In the genomic region with DNA sequence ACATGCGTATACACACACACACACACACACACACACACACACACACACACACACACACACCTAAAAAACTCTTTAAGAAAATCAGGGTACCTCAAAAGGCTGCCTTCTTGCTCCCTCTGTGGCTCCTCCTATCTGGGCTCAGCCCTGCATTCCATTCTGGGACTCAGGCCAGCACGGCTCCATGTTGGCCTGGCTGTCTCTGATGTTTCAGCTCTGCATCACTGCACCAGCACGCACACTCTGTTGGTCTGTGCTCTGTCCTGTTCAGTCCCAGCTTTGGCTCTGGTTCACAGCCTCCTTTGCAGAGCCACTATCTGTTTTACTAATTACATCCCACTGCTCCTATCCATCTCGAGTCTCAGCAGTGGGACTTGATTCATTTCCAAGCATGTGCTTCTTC, we compare ENCODE assay signal across 8 mouse cellular contexts.
DNase-seq lines count a peak whose midpoint lies in the region; ATAC-seq and TF ChIP-seq lines count a peak whose summit lies in the region.

No protein-coding gene starts in this region.

- ATAC-seq in midbrain, embryonic 14.5 days (ENCODE audit: low FRiP score, low TSS enrichment): 0 out of 2 replicates have a peak, but pooled peaks have one; percentile 46
- peak; percentile 52 for ATAC-seq in lung, postnatal 0 days

- intact Hi-C loops in heart, postnatal 10 days (cut with DNase I): no loop called here

- 58% methylated on average over 4 of the region's 4 CpGs for WGBS in midbrain, embryonic 14.5 days
- 70% methylated on average over 4 of the region's 4 CpGs for WGBS in midbrain, embryonic 10.5 days
- WGBS in lung, postnatal 0 days: 38% methylated on average over 4 of the region's 4 CpGs

- H3K27ac ChIP-seq in midbrain, embryonic 14.5 days (replicated peaks; ENCODE audit: low read depth, low read length): no peak overlapping the region
- no peak overlapping the region for H3K27ac ChIP-seq in midbrain, embryonic 10.5 days (replicated peaks)
- no peak overlapping the region for H3K27ac ChIP-seq in lung, postnatal 0 days (ENCODE audit: low read length)

- no peaks in the 10 kb centered on the region for H3K27me3 ChIP-seq in midbrain, embryonic 14.5 days (ENCODE audit: control insufficient read depth, insufficient read depth, low read length)
- no peaks in the 10 kb centered on the region for H3K27me3 ChIP-seq in midbrain, embryonic 10.5 days (ENCODE audit: low read depth, poor library complexity, severe bottlenecking)
- H3K27me3 ChIP-seq in lung, postnatal 0 days (replicated peaks; ENCODE audit: insufficient read depth, low read length): no peaks in the 10 kb centered on the region

- H3K9ac ChIP-seq in midbrain, embryonic 14.5 days (replicated peaks; ENCODE audit: low read length): no peak overlapping the region
- no peak overlapping the region for H3K9ac ChIP-seq in lung, postnatal 0 days (replicated peaks; ENCODE audit: low read depth)

- TF ChIP-seq CTCF in lung, postnatal 0 days (IDR thresholded peaks at IDR 0.05): no peak

- H3K36me3 ChIP-seq in midbrain, embryonic 14.5 days (ENCODE audit: control insufficient read depth, insufficient read depth, low read length): no peaks in the 10 kb centered on the region
- H3K36me3 ChIP-seq in midbrain, embryonic 10.5 days: no peaks in the 10 kb centered on the region
- H3K36me3 ChIP-seq in lung, postnatal 0 days (ENCODE audit: insufficient read depth, low read length): no peaks in the 10 kb centered on the region

- no peak overlapping the region for H3K4me2 ChIP-seq in midbrain, embryonic 14.5 days (ENCODE audit: low read length)
- H3K4me2 ChIP-seq in lung, postnatal 0 days (replicated peaks; ENCODE audit: low read depth, low read length): no peak overlapping the region

- H3K4me3 ChIP-seq in midbrain, embryonic 14.5 days (replicated peaks; ENCODE audit: low read depth, low read length): no peak overlapping the region
- no peak overlapping the region for H3K4me3 ChIP-seq in midbrain, embryonic 10.5 days
- no peak overlapping the region for H3K4me3 ChIP-seq in lung, postnatal 0 days (ENCODE audit: low read depth, low read length)

- H3K9me3 ChIP-seq in midbrain, embryonic 14.5 days (ENCODE audit: control insufficient read depth, low read length): no peaks in the 10 kb centered on the region
- no peaks in the 10 kb centered on the region for H3K9me3 ChIP-seq in midbrain, embryonic 10.5 days (replicated peaks)
- H3K9me3 ChIP-seq in lung, postnatal 0 days (ENCODE audit: low read length): no peaks in the 10 kb centered on the region

- peak; percentile 70 for DNase-seq in adrenal gland, postnatal 10 days
- DNase-seq in adrenal gland, adult 18-20 months (ENCODE audit: low spot score in 2 of 2): no peak
- DNase-seq in midbrain, embryonic 14.5 days: peak; percentile 63
- no peak for DNase-seq in midbrain, embryonic 10.5 days (ENCODE audit: low spot score)
- peak; percentile 70 to 75 for DNase-seq in heart, postnatal 10 days
- peak; percentile 32 for DNase-seq in lung, postnatal 0 days (ENCODE audit: low spot score)
- no peak for DNase-seq in thymus, postnatal 25 days
- no peak for DNase-seq in thymus, postnatal 4 days

- TF ChIP-seq EP300 in lung, postnatal 0 days (IDR thresholded peaks at IDR 0.05): no peak

- H3K4me1 ChIP-seq in midbrain, embryonic 14.5 days (ENCODE audit: control insufficient read depth, insufficient read depth, low read length): no peaks in the 10 kb centered on the region
- no peaks in the 10 kb centered on the region for H3K4me1 ChIP-seq in midbrain, embryonic 10.5 days
- H3K4me1 ChIP-seq in lung, postnatal 0 days (ENCODE audit: insufficient read depth, low read depth, low read length): no peaks in the 10 kb centered on the region

Comparison
In these comparisons a context has a peak if more than half of its experiments do, and no peak if none do; other contexts are left out.
1. DNase-seq: peak in adrenal gland, postnatal 10 days (single experiment), midbrain, embryonic 14.5 days (single experiment), heart, postnatal 10 days (2 of 2) and lung, postnatal 0 days (single experiment); none in adrenal gland, adult 18-20 months (0 of 2), midbrain, embryonic 10.5 days (single experiment), thymus, postnatal 25 days (single experiment) and thymus, postnatal 4 days (single experiment).